Mouse (Mus musculus) hindbrain, embryonic 11.5 days (tissue): ENCODE measurements around the gene Fam120a. TPM values are rescaled to one million over a fixed set of nuclear protein-coding genes. Genes with fewer than 3 reads are reported as not detected.
A peak's percentile ranks its signal among the peaks of the same experiment; 100 is the strongest.

ENCODE experiments used
- ATAC-seq: fragments of 200-750 bp; cut with Nextera tagmentation; 2 replicates; pipeline ENCODE4 v1.8.0; 2017; ENCODE audit warnings: mild to moderate bottlenecking, moderate TSS enrichment, moderate library complexity; ENCODE audit not compliant: low FRiP score
- DNase-seq: peaks from one replicate; pipeline ENCODE4 v3.0.0-alpha.2; 2015; ENCODE audit warnings: low spot score
- H3K27ac ChIP-seq: fragments of 300-500 bp; sonication (generic); 2 replicates; pipeline ENCODE4 v1.5.1; 2014; ENCODE audit warnings: mild to moderate bottlenecking, low read depth, low read length
- H3K27me3 ChIP-seq: fragments of 300-500 bp; sonication (generic); 2 replicates; pipeline ENCODE4 v1.6.1; 2014; ENCODE audit warnings: mild to moderate bottlenecking, low read length, moderate library complexity, mixed read lengths; ENCODE audit not compliant: control insufficient read depth, insufficient read depth
- H3K36me3 ChIP-seq: fragments of 300-500 bp; sonication (generic); 2 replicates; pipeline ENCODE4 v1.6.1; 2014; ENCODE audit warnings: mild to moderate bottlenecking, low read length, moderate library complexity, mixed read lengths; ENCODE audit not compliant: control insufficient read depth, insufficient read depth
- H3K4me1 ChIP-seq: fragments of 300-500 bp; sonication (generic); replicated peaks from 2 replicates; pipeline ENCODE4 v1.6.1; 2014; ENCODE audit warnings: low read length, mixed read lengths; ENCODE audit not compliant: control insufficient read depth, insufficient read depth
- H3K4me2 ChIP-seq: fragments of 300-500 bp; sonication (generic); replicated peaks from 2 replicates; pipeline ENCODE4 v1.6.1; 2014; ENCODE audit warnings: mild to moderate bottlenecking, low read depth, low read length
- H3K4me3 ChIP-seq: fragments of 300-500 bp; sonication (generic); 2 replicates; pipeline ENCODE4 v1.5.1; 2014; ENCODE audit warnings: low read depth, low read length
- H3K9ac ChIP-seq: fragments of 300-500 bp; sonication (generic); 2 replicates; pipeline ENCODE4 v1.6.1; 2014; ENCODE audit warnings: low read depth, low read length
- H3K9me3 ChIP-seq: fragments of 300-500 bp; sonication (generic); 2 replicates; pipeline ENCODE4 v1.6.1; 2016; ENCODE audit warnings: low read length; ENCODE audit not compliant: control insufficient read depth
- WGBS: fragments of 180-500 bp; shearing (Covaris S2); extraction: QIAGEN DNeasy Blood & Tissue Kit; methylation state at CpG from one replicate; pipeline ENCODE4 v1.1.7; 2014; 5-methylcytosine and 5-hydroxymethylcytosine counted together
- polyA plus RNA-seq: library from polyadenylated mRNA; unstranded; fragments of >200 nt; fragmentation: Nextera tagmentation; extraction: Ambion mirVana; gene quantifications from 2 replicates; pipeline ENCODE4 v1.2.1, GENCODE M21; 2014

The Fam120a gene
- polyA plus RNA-seq, 1 experiment from 2014 or later, result 24.9 TPM

DNA sequence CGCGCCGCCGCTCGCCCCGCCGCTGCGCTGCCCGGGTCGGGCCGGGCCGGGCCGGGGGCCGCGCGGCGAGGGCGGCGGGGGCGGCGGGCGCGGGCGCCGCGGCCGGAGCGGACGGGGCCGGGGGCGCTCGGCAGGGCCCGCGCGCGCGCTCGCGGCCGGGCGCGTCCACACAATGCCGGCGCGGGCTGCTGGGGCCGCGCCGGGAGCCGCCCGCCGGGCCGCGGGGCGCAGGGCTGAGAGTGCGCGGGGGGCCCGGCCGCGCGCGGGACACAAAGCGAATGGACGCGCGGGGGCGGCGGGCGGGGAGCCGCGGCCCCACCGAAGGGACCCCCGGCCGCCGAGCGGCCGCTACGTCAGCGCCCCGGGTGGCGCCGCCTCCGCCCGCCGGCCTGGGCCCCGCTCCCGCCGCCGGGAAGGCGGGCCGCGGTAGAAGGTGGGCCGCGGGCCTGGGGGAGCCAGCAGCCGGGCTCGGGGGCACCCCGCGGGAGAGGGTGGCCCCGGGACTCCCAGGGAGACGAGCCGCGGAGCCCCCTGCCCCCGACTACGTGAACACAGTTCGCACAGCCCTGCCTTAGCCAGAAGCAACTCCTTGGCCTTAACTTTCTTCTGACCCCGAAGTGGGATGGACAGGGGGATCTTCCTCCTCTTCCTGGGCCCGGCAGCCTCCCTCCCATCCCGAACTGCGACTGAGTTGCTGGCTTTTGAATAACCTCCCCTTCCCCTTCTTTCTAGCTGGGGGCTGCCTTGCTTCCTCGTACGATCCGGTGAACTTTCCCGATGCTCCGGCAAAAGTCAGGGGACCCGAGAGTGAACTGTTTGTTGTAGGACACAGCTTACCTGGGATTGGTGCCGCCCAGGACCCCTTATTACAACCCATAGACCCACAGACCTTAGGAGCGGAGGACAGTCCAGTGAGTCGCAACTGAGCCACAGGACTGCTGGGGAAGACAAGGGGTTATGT, 96.8 kb downstream of the Fam120a start, which contains the start of gene Phf2:
Gene Phf2 (minus strand): TSS at position 349 of the 961 bp plus-strand sequence.
- Histone ChIP-seq H3K36me3 (no peaks in the 10 kb centered on the region), H3K4me3 (peak within 1 kb of the TSS; percentile 96), H3K27ac (peak within 1 kb of the TSS; percentile 81), H3K9me3 (no peaks in the 10 kb centered on the region), H3K9ac (peak within 1 kb of the TSS; percentile 99), H3K4me2 (peak within 1 kb of the TSS; percentile 81), H3K27me3 (no peaks in the 10 kb centered on the region), H3K4me1 (peaks cover 12% of the 10 kb centered on the region)
- ATAC-seq (peak; percentile 62), DNase-seq (peak; percentile 67)
- under 1% methylated on average over 35 of the region's 117 CpGs for WGBS

DNA sequence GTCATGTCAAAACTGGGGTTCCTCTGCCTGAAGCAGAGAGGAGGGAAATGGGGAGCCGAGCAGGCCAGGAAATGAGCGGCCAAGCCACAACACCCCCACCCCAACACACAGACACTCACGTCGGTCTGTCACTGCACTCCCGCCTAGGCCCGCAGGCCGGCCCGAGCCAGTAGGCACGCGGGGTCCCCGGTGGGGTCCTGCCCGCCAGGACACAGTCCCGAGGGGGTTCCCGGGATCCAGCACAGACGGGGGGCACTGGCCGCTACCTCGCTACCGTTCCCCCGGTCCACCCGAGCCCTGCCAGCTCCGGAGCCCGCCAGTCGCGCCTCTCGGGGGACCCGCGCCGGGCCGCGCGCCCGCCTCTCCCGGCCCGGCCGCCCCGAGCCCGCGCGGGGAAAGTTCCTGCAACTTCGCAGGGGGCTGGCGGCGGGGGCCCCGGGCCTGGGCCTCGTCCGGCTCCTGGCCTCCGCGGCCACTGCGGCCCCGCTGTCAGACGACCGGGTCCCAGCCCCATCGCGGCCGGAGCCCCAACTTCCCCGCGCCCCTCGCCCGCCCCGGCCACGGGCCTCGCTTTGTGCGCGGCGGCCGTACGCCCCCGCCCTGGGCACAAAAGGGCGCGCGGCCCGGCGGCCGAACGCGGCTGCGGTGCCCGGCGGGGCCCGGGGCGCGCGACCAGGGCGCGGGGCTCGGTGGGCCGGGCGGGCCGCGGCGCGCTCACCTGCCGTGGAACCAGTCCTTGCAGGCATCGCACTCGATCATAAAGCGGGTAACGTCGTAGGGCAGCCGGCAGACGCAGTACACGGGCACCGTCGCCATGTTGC, 97.7 kb downstream of the Fam120a start:
- ATAC-seq, result peak; percentile 43
- Histone ChIP-seq H3K36me3 (no peaks in the 10 kb centered on the region), H3K4me3 (peak overlapping the region; percentile 96), H3K9ac (peak overlapping the region; percentile 99), H3K4me1 (peaks cover 12% of the 10 kb centered on the region), H3K9me3 (no peaks in the 10 kb centered on the region), H3K27ac (peak overlapping the region; percentile 81), H3K4me2 (peak overlapping the region; percentile 71), H3K27me3 (no peaks in the 10 kb centered on the region)
- peak; percentile 67 for DNase-seq
- WGBS, result under 1% methylated on average over 42 of the region's 102 CpGs

DNA sequence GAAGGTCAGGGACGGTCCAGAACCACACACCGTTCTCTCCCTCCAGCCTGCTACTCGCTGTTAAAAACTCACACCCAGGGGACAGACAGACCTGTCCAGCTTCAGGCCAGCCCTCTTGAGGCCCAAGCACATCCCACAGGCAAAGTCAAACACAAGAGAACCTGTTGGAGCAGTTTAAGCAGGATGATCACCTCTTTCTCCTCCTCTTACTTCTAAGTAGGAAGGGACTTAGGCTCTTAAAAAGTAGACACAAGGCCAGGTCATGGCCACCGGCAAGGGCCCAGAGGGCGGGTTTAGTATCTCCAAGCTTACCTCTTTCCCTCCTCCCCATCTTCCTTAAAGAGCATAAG, 98.2 kb downstream of the Fam120a start:
- H3K27ac ChIP-seq, result no peak overlapping the region
- H3K4me1 ChIP-seq, result peaks cover 12% of the 10 kb centered on the region
- ATAC-seq, result no peak

GRCm38 (mm10) chr13:48869088-48869487, 98.7 kb downstream of the Fam120a start:
- DNase-seq (no peak), ATAC-seq (no peak)
- Histone ChIP-seq H3K27me3 (no peaks in the 10 kb centered on the region), H3K36me3 (no peaks in the 10 kb centered on the region), H3K4me1 (peaks cover 12% of the 10 kb centered on the region), H3K9ac (peak overlapping the region; percentile 99), H3K27ac (no peak overlapping the region), H3K4me2 (peak overlapping the region; percentile 71), H3K4me3 (peak overlapping the region; percentile 96), H3K9me3 (no peaks in the 10 kb centered on the region)
- 18% methylated on average over 5 of the region's 5 CpGs for WGBS

More for the DNA sequence above, 98.2 kb downstream of the Fam120a start:
- Histone ChIP-seq H3K4me2 (peak overlapping the region; percentile 71), H3K36me3 (no peaks in the 10 kb centered on the region), H3K9ac (peak overlapping the region; percentile 99), H3K27me3 (no peaks in the 10 kb centered on the region), H3K9me3 (no peaks in the 10 kb centered on the region), H3K4me3 (peak overlapping the region; percentile 96)
- 16% methylated on average over 5 of the region's 5 CpGs for WGBS
- DNase-seq, result no peak

DNA sequence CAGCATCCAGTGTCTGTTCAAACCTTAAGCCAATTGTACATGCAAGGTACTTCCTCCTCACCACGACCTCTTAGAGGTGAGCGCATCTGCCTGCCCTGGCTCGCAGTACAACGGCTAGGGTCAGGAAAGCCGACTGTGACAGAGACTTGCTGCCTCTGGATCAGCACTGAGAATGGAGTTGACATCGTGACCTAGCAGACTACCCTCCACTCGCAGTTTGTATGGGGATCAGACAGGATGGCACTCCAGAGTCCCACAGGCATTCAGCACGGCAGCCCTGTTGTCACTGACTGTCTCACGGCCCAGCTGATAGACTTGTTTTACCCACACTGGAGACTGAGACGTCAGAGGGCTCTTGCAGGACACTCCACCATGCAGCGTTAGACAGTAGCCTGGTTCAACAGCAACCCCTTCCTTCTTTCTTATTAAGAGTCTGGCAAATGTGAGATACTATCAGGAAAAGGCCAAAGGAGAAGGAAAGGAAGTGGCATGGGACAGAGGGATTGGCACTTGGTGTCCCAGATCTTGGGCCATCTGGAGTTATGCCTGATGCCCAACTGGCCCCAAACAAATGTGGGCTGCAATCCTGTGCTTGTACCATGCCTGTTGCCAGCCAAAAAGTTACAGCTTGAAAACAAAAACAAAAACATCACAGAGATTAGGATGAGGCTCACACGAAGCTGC, 103.0 kb downstream of the Fam120a start:
- Histone ChIP-seq H3K36me3 (no peaks in the 10 kb centered on the region), H3K9me3 (no peaks in the 10 kb centered on the region), H3K27me3 (no peaks in the 10 kb centered on the region), H3K4me2 (no peak overlapping the region), H3K27ac (no peak overlapping the region), H3K9ac (no peak overlapping the region), H3K4me3 (no peak overlapping the region), H3K4me1 (peaks cover 8% of the 10 kb centered on the region; the same call in 1 of the 2 replicates)
- 85% methylated on average over 12 of the region's 12 CpGs for WGBS
- DNase-seq (no peak), ATAC-seq (no peak)

DNA sequence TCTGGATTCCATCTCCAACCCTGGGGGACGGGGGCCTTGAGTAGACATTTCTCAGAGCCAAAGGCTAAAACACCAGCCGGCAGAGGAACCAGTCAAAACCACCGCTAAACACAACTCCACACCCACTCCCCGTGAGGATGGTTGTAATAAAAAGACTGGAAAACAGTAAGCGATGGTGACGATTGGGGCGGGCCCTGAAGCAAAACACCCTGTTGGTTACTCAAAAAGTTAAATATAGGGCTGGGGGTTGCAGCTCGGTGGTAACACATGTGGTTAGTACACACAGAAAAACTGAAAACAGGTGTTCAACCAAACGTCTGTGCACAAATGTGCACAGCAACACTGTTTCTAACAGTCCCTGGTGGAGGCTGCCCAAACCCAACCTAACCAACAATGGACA, 104.3 kb downstream of the Fam120a start:
- H3K27me3 ChIP-seq, result no peaks in the 10 kb centered on the region
- ATAC-seq, result no peak
- peaks cover 6% of the 10 kb centered on the region; the same call in 1 of the 2 replicates for H3K4me1 ChIP-seq
- no peaks in the 10 kb centered on the region for H3K36me3 ChIP-seq
- no peak overlapping the region for H3K4me2 ChIP-seq
- no peak overlapping the region for H3K27ac ChIP-seq
- no peak overlapping the region for H3K4me3 ChIP-seq
- no peak overlapping the region for H3K9ac ChIP-seq
- no peak for DNase-seq
- WGBS, result 77% methylated on average over 9 of the region's 9 CpGs
- H3K9me3 ChIP-seq, result no peaks in the 10 kb centered on the region

DNA sequence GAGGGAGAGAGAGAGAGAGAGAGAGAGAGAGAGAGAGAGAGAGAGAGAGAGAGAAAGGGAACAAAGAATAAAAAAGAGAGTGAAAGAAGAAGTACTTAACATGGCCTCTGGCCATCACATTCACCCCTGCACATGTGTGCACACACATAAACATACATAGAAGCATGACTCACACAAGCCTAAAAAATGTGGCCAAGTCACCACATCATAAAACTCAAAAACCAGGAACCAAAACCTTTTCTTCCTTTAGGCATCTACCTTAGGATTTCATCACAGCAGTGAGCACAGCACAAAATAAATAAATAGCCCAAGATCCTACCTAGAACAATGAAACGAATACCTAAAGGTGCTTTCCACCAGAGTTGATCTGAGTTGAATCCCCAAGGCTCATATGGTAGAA, 105.9 kb downstream of the Fam120a start:
- Histone ChIP-seq H3K27ac (no peak overlapping the region), H3K4me3 (no peak overlapping the region), H3K27me3 (no peaks in the 10 kb centered on the region), H3K4me2 (no peak overlapping the region), H3K4me1 (peaks cover 4% of the 10 kb centered on the region; the same call in 1 of the 2 replicates), H3K36me3 (no peaks in the 10 kb centered on the region), H3K9me3 (no peaks in the 10 kb centered on the region), H3K9ac (no peak overlapping the region)
- DNase-seq (no peak), ATAC-seq (no peak)
- WGBS, result 100% methylated on average over 1 of the region's 1 CpGs

DNA sequence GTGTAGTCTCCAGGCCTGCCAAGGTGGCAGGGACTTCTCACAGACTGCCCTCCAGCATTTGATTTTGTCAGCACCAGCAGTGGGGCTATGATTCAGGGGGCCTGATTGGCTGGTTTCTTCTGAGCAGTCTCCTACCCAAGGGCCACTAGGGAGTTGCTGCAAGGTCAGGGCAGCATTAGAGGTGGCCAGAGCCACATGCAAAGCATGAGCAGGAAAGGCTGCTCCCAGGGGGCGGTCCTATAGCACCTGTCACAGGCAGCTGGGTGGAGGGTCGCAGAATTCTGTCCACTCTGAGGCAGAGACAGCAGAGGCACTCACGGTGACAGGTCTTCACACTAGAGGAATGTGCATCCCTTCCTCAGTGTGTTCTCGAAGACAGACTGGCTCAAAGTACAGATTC, 109.0 kb downstream of the Fam120a start:
- H3K4me1 ChIP-seq, result peaks cover 4% of the 10 kb centered on the region; the same call in 1 of the 2 replicates
- no peak overlapping the region for H3K4me3 ChIP-seq
- DNase-seq (no peak), ATAC-seq (no peak)
- H3K27ac ChIP-seq, result no peak overlapping the region
- H3K9ac ChIP-seq, result no peak overlapping the region
- no peaks in the 10 kb centered on the region for H3K9me3 ChIP-seq
- WGBS, result 75% methylated on average over 4 of the region's 4 CpGs
- H3K27me3 ChIP-seq, result no peaks in the 10 kb centered on the region
- no peaks in the 10 kb centered on the region for H3K36me3 ChIP-seq
- no peak overlapping the region for H3K4me2 ChIP-seq
